Comparison of ENCODE assay signal across 25 mouse cellular contexts in genomic region chr8:26885365-26885764, GRCm38 (mm10).
A peak's percentile ranks its signal among the peaks of the same experiment; 100 is the strongest.
DNase-seq lines count a peak whose midpoint lies in the region; ATAC-seq and TF ChIP-seq lines count a peak whose summit lies in the region.
"Had no signal": no experiment of that assay in that cellular context is flagged by ENCODE, and none has a peak within 500 bp of the region (broad histone marks: within the 10 kb centered on the region; RNA-seq: fewer than 3 reads in every experiment).

No protein-coding gene starts in this region.

- no peak overlapping the region for H3K4me3 ChIP-seq in limb, embryonic 14.5 days (replicated peaks; ENCODE audit: low read length)
- H3K4me3 ChIP-seq in limb, embryonic 10.5 days = no peak overlapping the region
- H3K4me3 ChIP-seq in macrophage (ENCODE audit: inconsistent target) = no peak overlapping the region
- H3K4me3 ChIP-seq: forebrain, embryonic 10.5 days; forebrain, embryonic 13.5 days; heart, adult 2 months; heart, embryonic 12.5 days; heart, embryonic 15.5 days; hindbrain, embryonic 12.5 days; hindbrain, embryonic 15.5 days; intestine, embryonic 15.5 days had no signal

- intact Hi-C loops in gastrocnemius, postnatal 14 days (cut with DNase I; ENCODE audit: low total_unique reads) = no loop called here

- H3K4me2 ChIP-seq in limb, embryonic 14.5 days (replicated peaks; ENCODE audit: low read depth, low read length, severe bottlenecking) = no peak overlapping the region
- H3K4me2 ChIP-seq: forebrain, embryonic 13.5 days; heart, embryonic 12.5 days; heart, embryonic 15.5 days; hindbrain, embryonic 12.5 days; hindbrain, embryonic 15.5 days; intestine, embryonic 15.5 days had no signal

- no peaks in the 10 kb centered on the region for H3K79me2 ChIP-seq in macrophage (ENCODE audit: inconsistent target)

- TF ChIP-seq POLR2A in limb, embryonic 14.5 days (IDR thresholded peaks at IDR 0.05; ENCODE audit: borderline replicate concordance, extremely low read depth, insufficient read depth, insufficient read length) = no peak

- no peak overlapping the region for H3K27ac ChIP-seq in limb, embryonic 14.5 days (replicated peaks; ENCODE audit: low read depth, low read length)
- H3K27ac ChIP-seq in limb, embryonic 10.5 days = no peak overlapping the region
- peak overlapping the region; percentile 48 for H3K27ac ChIP-seq in macrophage
- H3K27ac ChIP-seq: forebrain, embryonic 10.5 days; forebrain, embryonic 13.5 days; heart, adult 2 months; heart, embryonic 15.5 days; hindbrain, embryonic 12.5 days; hindbrain, embryonic 15.5 days; intestine, embryonic 15.5 days had no signal

- H3K9ac ChIP-seq in limb, embryonic 14.5 days (ENCODE audit: low read depth, low read length, severe bottlenecking) = no peak overlapping the region
- H3K9ac ChIP-seq: forebrain, embryonic 13.5 days; heart, embryonic 12.5 days; heart, embryonic 15.5 days; hindbrain, embryonic 12.5 days; hindbrain, embryonic 15.5 days; intestine, embryonic 15.5 days had no signal

- DNase-seq in limb, embryonic 14.5 days (ENCODE audit: low spot score) = peak; percentile 5
- no peak for DNase-seq in limb, embryonic 10.5 days (ENCODE audit: low spot score)
- peak; percentile 9 for DNase-seq in brain, adult 2 months (ENCODE audit: low read depth, low spot score)
- no peak for DNase-seq in right cerebral cortex, postnatal 14 days
- DNase-seq in gastrocnemius, postnatal 14 days = no peak
- DNase-seq: adrenal gland, adult 8-10 months; adrenal gland, postnatal 25 days; cerebellum, adult 8-10 months; cerebellum, postnatal 10 days; cerebellum, postnatal 36 days; gastrocnemius, postnatal 10 days; heart, adult 2 months; heart, postnatal 10 days had no signal

- no peaks in the 10 kb centered on the region for H3K36me3 ChIP-seq in limb, embryonic 14.5 days (ENCODE audit: control insufficient read depth, insufficient read depth, low read length)
- H3K36me3 ChIP-seq in limb, embryonic 10.5 days = no peaks in the 10 kb centered on the region
- H3K36me3 ChIP-seq in macrophage (ENCODE audit: inconsistent target) = no peaks in the 10 kb centered on the region
- H3K36me3 ChIP-seq: forebrain, embryonic 10.5 days; heart, embryonic 12.5 days; heart, embryonic 15.5 days; hindbrain, embryonic 12.5 days; hindbrain, embryonic 15.5 days; intestine, embryonic 15.5 days had no signal

- no peak for ATAC-seq in limb, embryonic 14.5 days (ENCODE audit: low FRiP score, low read depth)
- peak; percentile 69 for ATAC-seq in common myeloid progenitor, adult 5-6 weeks (replicated peaks; ENCODE audit: low read depth, poor library complexity, severe bottlenecking)
- ATAC-seq in inflammation-experienced regulatory T-cells, adult 6 months = no peak
- ATAC-seq: CD4-positive, CD25-positive, alpha-beta regulatory T cell, adult 4 months; forebrain, embryonic 13.5 days; forebrain, embryonic 16.5 days; intestine, embryonic 15.5 days had no signal

- 0 out of 2 replicates have a peak, but pooled peaks cover 3% of the 10 kb centered on the region for H3K4me1 ChIP-seq in limb, embryonic 14.5 days (ENCODE audit: control insufficient read depth, insufficient read depth, low read length)
- peaks cover 62% of the 10 kb centered on the region for H3K4me1 ChIP-seq in limb, embryonic 10.5 days
- H3K4me1 ChIP-seq: forebrain, embryonic 13.5 days; hindbrain, embryonic 15.5 days had no signal

- H3K9me3 ChIP-seq in limb, embryonic 14.5 days (ENCODE audit: control insufficient read depth, low read length) = no peaks in the 10 kb centered on the region
- no peaks in the 10 kb centered on the region for H3K9me3 ChIP-seq in limb, embryonic 10.5 days (replicated peaks)
- H3K9me3 ChIP-seq: forebrain, embryonic 10.5 days; forebrain, embryonic 13.5 days; heart, embryonic 12.5 days; heart, embryonic 15.5 days; hindbrain, embryonic 12.5 days; hindbrain, embryonic 15.5 days; intestine, embryonic 15.5 days had no signal

- whole genome bisulfite sequencing in limb, embryonic 14.5 days = 85% methylated on average over 5 of the region's 5 CpGs
- 81% methylated on average over 5 of the region's 5 CpGs for WGBS in limb, embryonic 10.5 days
- WGBS in macrophage (ENCODE audit: missing documents) = 37% methylated on average over 5 of the region's 5 CpGs

- no peaks in the 10 kb centered on the region for H3K27me3 ChIP-seq in limb, embryonic 14.5 days (ENCODE audit: control insufficient read depth, insufficient read depth, low read length)
- H3K27me3 ChIP-seq in limb, embryonic 10.5 days (ENCODE audit: low read depth, poor library complexity, severe bottlenecking) = peaks cover 82% of the 10 kb centered on the region
- H3K27me3 ChIP-seq: forebrain, embryonic 13.5 days; heart, embryonic 12.5 days; heart, embryonic 15.5 days; hindbrain, embryonic 15.5 days; intestine, embryonic 15.5 days had no signal

Comparison
In these comparisons a context has a peak if more than half of its experiments do, and no peak if none do; other contexts are left out.
1. DNase-seq: peak in limb, embryonic 14.5 days (single experiment) and brain, adult 2 months (single experiment); none in limb, embryonic 10.5 days (single experiment), right cerebral cortex, postnatal 14 days (single experiment) and gastrocnemius, postnatal 14 days (single experiment).